Mouse (Mus musculus) brain, embryonic 18.5 days (tissue): ENCODE results near the gene Olfr910.

Source experiments
- DNase-seq: peaks from one replicate; pipeline ENCODE4 v3.0.0-alpha.2; 2012; ENCODE audit warnings: low read depth, low spot score

Gene Olfr910

DNA sequence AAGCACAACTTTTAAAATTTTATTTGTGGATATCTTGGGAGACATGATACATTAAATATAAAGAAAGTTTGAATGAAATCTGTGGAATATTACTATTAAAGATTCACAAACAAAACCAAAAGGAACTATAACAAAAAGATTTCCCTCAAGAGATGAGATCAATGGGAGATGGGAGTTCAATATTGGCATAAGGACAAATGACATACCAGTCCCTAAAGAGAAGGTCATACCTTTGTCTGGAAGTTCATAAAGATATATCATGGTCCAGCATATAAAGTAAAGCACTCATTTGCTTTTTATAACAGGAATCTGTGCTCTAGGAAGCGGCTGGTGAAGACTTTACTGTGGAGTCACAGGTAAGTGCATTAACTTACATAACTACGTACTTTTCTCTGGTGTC is at the start of gene Olfr910:
TSS of gene Olfr910 (plus strand) at position 301 of the 400 bp plus-strand sequence.
- DNase-seq = no peak

DNA sequence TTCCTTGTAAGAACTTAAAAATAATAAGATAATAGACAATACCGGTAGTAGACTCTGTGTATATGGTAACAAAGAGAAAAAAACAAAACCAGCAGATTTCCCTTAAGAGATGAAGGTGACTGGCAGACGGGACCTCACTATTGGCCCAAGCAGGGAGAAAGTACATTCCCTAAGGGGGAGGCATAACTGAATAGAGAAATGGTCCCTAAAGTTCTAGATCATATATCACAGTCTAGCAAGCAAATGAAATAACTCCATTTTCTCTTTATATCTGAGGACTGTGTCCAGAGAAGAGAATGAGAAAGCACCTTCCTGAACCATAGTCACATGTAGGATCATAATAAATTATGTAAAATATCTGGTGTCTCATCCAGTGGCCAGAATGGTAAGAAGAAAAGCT is 42.1 kb upstream of the Olfr910 start, which contains the start of gene Olfr907:
TSS of gene Olfr907 (plus strand) at position 301 of the 400 bp plus-strand sequence.
- DNase-seq = no peak

DNA sequence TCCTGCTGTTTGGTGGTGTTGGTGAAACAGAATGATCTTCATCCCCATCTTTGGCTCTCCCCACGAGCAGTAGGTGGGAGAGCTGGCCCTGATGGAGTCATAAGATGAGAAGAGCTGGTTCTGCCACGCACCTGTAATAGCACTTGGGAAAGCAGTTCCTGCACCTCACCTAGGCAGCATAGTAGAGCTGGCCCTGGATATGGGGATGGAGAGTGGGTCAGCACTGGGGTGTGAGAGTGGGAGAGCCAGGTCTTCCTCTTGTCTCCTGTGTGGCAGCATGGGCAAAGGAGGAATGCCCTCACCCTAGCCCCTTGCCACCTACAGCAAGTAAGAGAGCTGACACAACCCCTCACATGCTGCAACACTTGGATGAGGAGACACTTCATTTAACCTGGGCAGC is 25.3 kb upstream of the Olfr910 start:
- DNase-seq = no peak

DNA sequence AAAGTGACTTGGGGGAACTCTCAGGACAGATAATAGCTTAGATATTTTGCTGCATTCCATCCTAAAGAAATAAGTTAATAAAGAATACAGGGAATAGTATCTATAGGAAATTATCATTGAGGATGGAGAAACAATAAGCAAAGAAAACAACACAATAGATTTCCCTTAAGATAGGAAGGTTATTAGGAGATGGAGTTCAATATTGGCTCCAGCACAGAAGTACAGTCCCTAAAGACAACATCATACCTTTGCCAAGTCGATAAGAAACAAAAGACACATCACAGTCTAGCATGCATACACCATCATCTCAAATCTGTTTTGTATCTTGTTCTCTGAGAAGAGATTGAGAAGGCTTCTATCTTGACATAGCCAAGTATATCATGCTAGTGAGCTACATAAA is 16.4 kb upstream of the Olfr910 start, which contains the start of gene Olfr911-ps1:
TSS of gene Olfr911-ps1 (plus strand) at position 301 of the 400 bp plus-strand sequence.
- no peak for DNase-seq

DNA sequence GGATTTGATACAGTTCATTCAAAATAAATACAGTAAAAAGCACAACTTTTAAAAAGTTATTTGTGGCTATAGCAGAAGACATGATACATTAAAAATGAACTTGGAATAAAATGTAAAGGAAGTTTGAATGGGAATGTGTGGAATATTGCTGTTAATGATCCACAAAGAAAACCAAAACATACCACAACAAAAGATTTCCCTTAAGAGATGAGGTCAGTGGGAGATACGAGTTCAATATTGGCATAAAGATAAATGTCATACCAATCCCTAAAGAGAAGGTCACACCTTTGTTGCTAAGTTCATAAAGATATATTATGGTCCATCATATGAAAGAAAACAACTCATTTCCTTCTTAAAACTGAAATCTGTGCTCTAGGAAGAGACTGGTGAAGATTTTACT is 42.2 kb downstream of the Olfr910 start, which contains the start of gene Olfr912:
TSS of gene Olfr912 (plus strand) at position 301 of the 400 bp plus-strand sequence.
- no peak for DNase-seq
